Mouse (Mus musculus): ENCODE results near the gene Mecp2. TPM values are rescaled to one million over a fixed set of nuclear protein-coding genes. Genes with fewer than 3 reads are reported as not detected.
"Not testable (repeated sequence)": the region's sequence is repeated elsewhere in the genome, so short reads cannot be mapped to it uniquely, and the experiment has no call there.

Gene Mecp2
- 12.0 and 14.0 TPM in 2 replicates for polyA plus RNA-seq (2016; fragmentation: Nextera tagmentation; extraction: Ambion mirVana)

DNA sequence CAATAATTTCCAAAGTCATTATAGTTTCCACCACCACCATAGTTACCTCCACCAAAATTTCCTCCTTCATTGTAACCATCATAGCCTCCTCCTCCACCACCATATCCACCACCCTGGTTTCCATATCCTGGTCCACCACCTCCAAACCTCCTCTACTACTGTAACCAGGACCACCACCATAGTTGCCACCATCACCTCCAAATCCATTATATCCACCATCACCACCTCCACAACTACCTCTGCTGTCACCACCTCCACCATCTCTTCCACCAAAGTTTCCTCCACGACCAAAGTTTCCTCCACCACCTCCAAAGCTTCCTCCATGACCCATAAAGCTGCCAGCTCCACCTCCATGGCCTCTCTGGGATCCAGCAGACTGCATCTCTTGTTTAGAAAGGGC lies at the start of gene Mecp2:
TSS of gene Mecp2 (minus strand) at position 101 of the 400 bp plus-strand sequence.
- H3K36me3 ChIP-seq; H3K9ac ChIP-seq; H3K27me3 ChIP-seq (replicated peaks); H3K4me3 ChIP-seq; H3K4me2 ChIP-seq; ATAC-seq (ENCODE audit: insufficient number of reproducible peaks, low FRiP score); H3K4me1 ChIP-seq (replicated peaks); H3K27ac ChIP-seq (ENCODE audit: poor library complexity, severe bottlenecking); H3K9me3 ChIP-seq (replicated peaks): not testable (repeated sequence)
- WGBS = 26% methylated on average over 1 of the region's 1 CpGs

DNA sequence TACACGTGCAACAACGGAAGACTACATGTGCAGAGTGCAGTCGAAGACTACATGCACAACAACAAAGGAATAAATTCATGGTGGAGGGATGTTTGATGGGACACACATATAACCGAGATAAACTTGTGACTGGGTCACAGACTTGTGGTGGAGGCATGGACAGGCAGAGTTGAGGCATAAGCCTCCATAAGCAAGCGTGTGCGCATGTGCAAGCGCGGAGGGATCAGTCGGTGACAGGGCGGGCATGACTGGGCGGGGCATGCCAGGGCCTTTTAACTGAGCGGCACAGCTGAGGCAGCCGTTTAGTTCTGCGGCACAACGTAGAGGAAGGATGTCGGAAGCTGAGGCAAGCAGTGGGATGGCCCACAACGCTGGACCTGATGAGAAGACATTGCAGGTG lies 41.8 kb upstream of the Mecp2 start, which contains the start of gene Tktl1:
TSS of gene Tktl1 (plus strand) at position 301 of the 400 bp plus-strand sequence.
- H3K4me3 ChIP-seq = no peak within 1 kb of the TSS
- no peaks in the 10 kb centered on the region for H3K4me1 ChIP-seq (replicated peaks)
- H3K9me3 ChIP-seq (replicated peaks) = peaks cover 3% of the 10 kb centered on the region; the same call in 1 of the 2 replicates
- no peaks in the 10 kb centered on the region for H3K27me3 ChIP-seq (replicated peaks)
- no peak within 1 kb of the TSS for H3K9ac ChIP-seq
- no peak for ATAC-seq (ENCODE audit: insufficient number of reproducible peaks, low FRiP score)
- 87% methylated on average over 17 of the region's 17 CpGs for WGBS
- H3K36me3 ChIP-seq = no peaks in the 10 kb centered on the region
- H3K4me2 ChIP-seq = no peak within 1 kb of the TSS
- H3K27ac ChIP-seq (ENCODE audit: poor library complexity, severe bottlenecking) = no peak within 1 kb of the TSS

DNA sequence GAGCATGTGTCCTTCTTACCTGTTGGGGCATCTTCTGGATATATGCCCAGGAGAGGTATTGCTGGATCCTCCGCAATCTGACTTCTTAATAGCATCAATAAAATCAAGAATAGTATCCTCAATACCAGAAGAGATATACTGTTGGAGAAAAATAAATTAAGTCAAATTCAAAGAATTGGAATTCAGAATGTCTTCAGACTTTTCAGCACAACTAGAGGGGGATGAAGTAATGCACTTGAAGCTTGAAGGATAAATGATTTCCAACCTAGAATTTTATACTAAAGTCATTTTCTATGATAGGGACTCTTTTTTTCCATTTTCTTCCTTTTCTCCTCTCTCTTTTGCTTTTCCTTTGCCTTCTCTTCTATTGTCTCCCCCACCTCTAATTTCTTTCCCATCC lies 32.6 kb upstream of the Mecp2 start, which contains the start of gene Tex28:
TSS of gene Tex28 (minus strand) at position 101 of the 400 bp plus-strand sequence.
- no peak within 1 kb of the TSS for H3K27ac ChIP-seq (ENCODE audit: poor library complexity, severe bottlenecking)
- H3K4me3 ChIP-seq = no peak within 1 kb of the TSS
- no peaks in the 10 kb centered on the region for H3K4me1 ChIP-seq (replicated peaks)
- H3K9ac ChIP-seq = no peak within 1 kb of the TSS
- no peaks in the 10 kb centered on the region for H3K36me3 ChIP-seq
- no peak for ATAC-seq (ENCODE audit: insufficient number of reproducible peaks, low FRiP score)
- no peaks in the 10 kb centered on the region for H3K27me3 ChIP-seq (replicated peaks)
- H3K9me3 ChIP-seq (replicated peaks) = no peaks in the 10 kb centered on the region
- 85% methylated on average over 1 of the region's 1 CpGs for whole genome bisulfite sequencing
- no peak within 1 kb of the TSS for H3K4me2 ChIP-seq

DNA sequence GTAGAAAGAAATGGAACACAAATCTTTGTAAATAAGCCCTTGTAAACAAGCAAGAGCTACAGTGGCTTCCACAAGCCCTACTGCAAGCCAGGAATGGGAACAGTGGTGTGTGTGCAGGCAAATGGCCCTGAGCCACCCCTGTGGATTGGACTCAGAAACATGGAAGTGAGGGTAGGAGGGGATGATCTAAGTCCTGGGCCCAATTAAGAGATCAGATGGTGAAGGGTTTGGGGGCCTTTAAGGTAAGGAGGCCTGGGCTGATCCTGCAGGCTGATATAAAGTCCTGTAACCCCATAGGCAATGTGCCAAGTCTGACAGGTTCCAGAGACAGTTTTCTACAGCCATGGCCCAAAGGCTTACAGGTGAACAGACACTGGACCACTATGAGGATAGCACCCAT lies 8.0 kb downstream of the Mecp2 start, which contains the start of gene Opn1mw:
TSS of gene Opn1mw (plus strand) at position 301 of the 400 bp plus-strand sequence.
- no peak within 1 kb of the TSS for H3K4me3 ChIP-seq
- no peaks in the 10 kb centered on the region for H3K9me3 ChIP-seq (replicated peaks)

DNA sequence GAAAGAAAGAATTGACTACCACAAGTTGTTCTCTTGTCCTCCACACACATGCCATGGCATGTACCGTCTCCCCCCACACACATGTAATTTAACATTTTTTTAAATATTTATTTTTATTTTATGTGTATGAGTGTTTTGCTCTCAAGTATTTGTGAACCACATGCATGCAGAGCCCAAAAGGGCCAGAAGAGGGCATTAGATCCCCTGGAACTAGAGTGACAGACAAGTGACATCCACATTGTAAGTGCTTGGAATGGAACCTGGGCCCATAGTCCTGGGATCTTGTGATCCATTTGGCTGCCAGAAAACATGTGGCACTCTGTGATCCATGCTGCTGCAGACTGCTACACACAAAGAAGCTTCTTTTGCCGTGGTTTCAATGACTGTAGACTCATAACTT lies 10.2 kb downstream of the Mecp2 start:
- Histone ChIP-seq H3K9ac (no peak overlapping the region), H3K4me3 (no peak overlapping the region), H3K4me1 (replicated peaks) (no peaks in the 10 kb centered on the region), H3K27ac (ENCODE audit: poor library complexity, severe bottlenecking) (no peak overlapping the region), H3K4me2 (no peak overlapping the region), H3K9me3 (replicated peaks) (no peaks in the 10 kb centered on the region), H3K36me3 (no peaks in the 10 kb centered on the region), H3K27me3 (replicated peaks) (peaks cover 6% of the 10 kb centered on the region; the same call in 1 of the 2 replicates)
- no peak for ATAC-seq (ENCODE audit: insufficient number of reproducible peaks, low FRiP score)
- WGBS = 51% methylated on average over 2 of the region's 2 CpGs

More for the DNA sequence above, 8.0 kb downstream of the Mecp2 start, which contains the start of gene Opn1mw:
- Histone ChIP-seq H3K27me3 (replicated peaks) (peaks cover 6% of the 10 kb centered on the region; the same call in 1 of the 2 replicates), H3K27ac (ENCODE audit: poor library complexity, severe bottlenecking) (no peak within 1 kb of the TSS), H3K4me2 (no peak within 1 kb of the TSS), H3K36me3 (no peaks in the 10 kb centered on the region), H3K9ac (no peak within 1 kb of the TSS), H3K4me1 (replicated peaks) (no peaks in the 10 kb centered on the region)
- ATAC-seq (ENCODE audit: insufficient number of reproducible peaks, low FRiP score) = no peak

DNA sequence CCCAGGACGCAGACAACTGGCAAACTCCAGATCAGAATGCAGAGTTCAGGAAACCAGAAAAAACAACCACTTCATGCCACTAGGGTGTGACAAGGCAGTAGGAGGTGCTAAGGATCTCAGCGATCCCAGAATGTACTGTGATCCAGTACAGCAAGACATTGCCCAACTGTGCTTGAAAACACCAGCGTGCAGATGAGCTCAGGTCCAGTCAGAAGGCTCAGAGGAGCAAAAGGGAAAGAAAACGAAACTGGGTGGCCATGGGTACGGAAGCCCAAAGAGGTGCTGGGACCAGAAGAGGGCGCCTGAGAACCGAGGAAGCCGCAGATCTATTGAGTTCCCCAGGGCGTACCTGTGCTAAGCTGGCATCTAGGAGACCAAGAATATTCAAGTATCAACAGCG lies 19.7 kb downstream of the Mecp2 start:
- Histone ChIP-seq H3K9me3 (replicated peaks) (no peaks in the 10 kb centered on the region), H3K27ac (ENCODE audit: poor library complexity, severe bottlenecking) (no peak overlapping the region), H3K4me2 (peak overlapping the region; percentile 60), H3K4me3 (peak overlapping the region; percentile 31), H3K4me1 (replicated peaks) (no peaks in the 10 kb centered on the region), H3K9ac (0 out of 2 replicates have a peak overlapping the region, but pooled peaks have one; percentile 24), H3K36me3 (no peaks in the 10 kb centered on the region), H3K27me3 (replicated peaks) (no peaks in the 10 kb centered on the region)
- WGBS = 21% methylated on average over 10 of the region's 10 CpGs
- no peak for ATAC-seq (ENCODE audit: insufficient number of reproducible peaks, low FRiP score)

DNA sequence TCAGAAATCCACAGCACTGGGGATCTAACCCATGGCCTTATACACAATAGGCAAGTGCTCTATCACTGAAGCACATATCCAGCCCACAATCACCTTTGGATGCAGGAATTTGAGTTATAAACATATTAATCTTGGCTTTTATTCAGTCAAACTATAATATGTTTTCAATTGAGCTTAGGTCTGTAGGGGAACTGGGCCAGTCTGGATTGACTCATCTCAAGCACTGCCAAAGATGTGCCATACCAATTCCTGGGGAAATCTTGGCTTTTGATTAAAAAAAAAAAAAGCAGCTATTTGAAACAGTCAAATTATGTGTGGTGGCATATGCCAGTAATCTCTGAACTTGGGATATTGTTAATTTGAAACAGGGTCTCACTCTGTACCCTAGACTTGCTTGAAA lies 21.1 kb downstream of the Mecp2 start:
- ATAC-seq (ENCODE audit: insufficient number of reproducible peaks, low FRiP score) = no peak

DNA sequence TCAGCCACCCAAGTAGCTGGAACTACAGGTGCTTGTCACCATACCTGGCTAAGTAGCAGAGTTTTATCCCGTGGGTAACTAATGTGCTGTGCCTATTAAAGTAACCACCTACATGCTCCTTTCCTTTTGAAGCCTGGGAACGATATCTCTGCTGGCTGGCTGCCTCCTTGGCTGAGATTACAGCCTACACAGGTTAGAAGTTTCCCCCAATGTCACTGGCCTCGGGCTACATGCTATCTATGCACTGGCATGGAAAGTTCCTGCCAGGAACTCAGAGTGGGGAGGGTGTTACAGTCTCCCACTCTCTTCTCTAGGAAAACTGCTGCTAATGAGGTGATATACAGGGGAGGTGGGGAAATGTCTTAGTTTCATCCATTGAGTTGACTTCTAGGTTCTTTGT lies 26.4 kb downstream of the Mecp2 start:
- no peak overlapping the region for H3K27ac ChIP-seq (ENCODE audit: poor library complexity, severe bottlenecking)
- WGBS = 28% methylated on average over 3 of the region's 3 CpGs
- ATAC-seq (ENCODE audit: insufficient number of reproducible peaks, low FRiP score) = no peak
- H3K4me3 ChIP-seq = no peak overlapping the region
- no peaks in the 10 kb centered on the region for H3K9me3 ChIP-seq (replicated peaks)
- no peaks in the 10 kb centered on the region for H3K36me3 ChIP-seq
- H3K4me2 ChIP-seq = no peak overlapping the region
- H3K9ac ChIP-seq = no peak overlapping the region
- no peaks in the 10 kb centered on the region for H3K4me1 ChIP-seq (replicated peaks)
- H3K27me3 ChIP-seq (replicated peaks) = no peaks in the 10 kb centered on the region

More for the DNA sequence above, 21.1 kb downstream of the Mecp2 start:
- Histone ChIP-seq H3K4me2 (no peak overlapping the region), H3K27me3 (replicated peaks) (no peaks in the 10 kb centered on the region), H3K27ac (ENCODE audit: poor library complexity, severe bottlenecking) (no peak overlapping the region), H3K4me3 (no peak overlapping the region), H3K36me3 (no peaks in the 10 kb centered on the region), H3K4me1 (replicated peaks) (no peaks in the 10 kb centered on the region), H3K9me3 (replicated peaks) (no peaks in the 10 kb centered on the region), H3K9ac (no peak overlapping the region)

DNA sequence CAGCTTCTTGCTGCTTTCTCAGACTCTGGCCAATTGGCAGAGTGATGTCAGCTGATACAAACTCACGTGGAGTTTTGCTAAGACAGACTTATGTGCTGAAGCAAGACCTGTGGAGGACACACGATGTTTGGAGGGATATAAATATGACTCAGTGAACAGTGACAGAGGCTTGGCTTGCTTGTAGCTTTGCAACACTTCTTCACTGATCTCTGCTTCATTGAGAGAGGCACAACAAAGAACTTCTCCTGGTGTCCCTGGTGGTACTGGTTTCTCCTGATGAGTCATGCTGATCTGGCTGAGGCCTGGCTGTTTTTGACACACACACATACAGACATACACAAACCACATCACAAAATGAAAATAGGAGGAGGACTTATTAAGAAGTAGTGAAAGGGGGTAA lies 29.2 kb downstream of the Mecp2 start:
- Histone ChIP-seq H3K9me3 (replicated peaks) (no peaks in the 10 kb centered on the region), H3K4me2 (no peak overlapping the region), H3K27me3 (replicated peaks) (no peaks in the 10 kb centered on the region), H3K9ac (no peak overlapping the region), H3K36me3 (no peaks in the 10 kb centered on the region), H3K27ac (ENCODE audit: poor library complexity, severe bottlenecking) (no peak overlapping the region), H3K4me3 (no peak overlapping the region), H3K4me1 (replicated peaks) (no peaks in the 10 kb centered on the region)
- ATAC-seq (ENCODE audit: insufficient number of reproducible peaks, low FRiP score) = no peak
- 42% methylated on average over 2 of the region's 2 CpGs for WGBS

DNA sequence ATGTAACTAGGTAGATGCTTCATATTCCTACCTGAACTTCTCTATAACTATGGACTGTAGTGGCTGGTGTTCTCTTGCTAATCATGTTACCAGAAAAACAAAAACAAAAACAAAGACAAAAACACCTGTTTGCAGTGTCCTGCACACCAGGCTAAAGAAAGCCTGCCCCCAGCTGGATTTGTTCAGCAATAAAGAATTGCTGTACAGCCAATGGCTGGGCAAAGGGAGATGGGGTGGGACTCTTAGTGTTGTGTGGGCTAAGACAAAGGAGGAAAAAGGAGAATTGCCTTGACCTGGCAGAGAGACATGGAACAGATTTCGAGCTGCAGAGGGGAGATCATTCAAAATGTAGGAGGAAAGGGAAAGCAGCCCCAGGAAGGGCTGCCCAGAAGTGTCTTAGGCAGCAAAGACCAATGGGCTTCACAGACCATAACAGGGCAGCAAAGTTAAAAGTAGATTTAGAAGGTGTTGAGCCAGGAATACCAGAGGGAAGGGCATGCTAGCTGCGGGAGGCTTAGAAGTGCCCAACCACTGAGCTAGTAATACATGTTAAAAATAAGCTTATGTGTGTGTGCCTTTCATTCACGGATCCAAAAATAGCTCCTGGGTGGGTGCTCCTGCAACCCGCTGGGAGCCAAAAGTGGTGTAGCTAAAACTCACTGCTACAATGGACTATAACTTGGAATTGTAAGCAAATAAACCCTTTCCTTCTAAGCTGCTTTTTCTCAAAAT lies 31.5 kb downstream of the Mecp2 start:
- H3K4me2 ChIP-seq = peak overlapping the region; percentile 38
- no peak overlapping the region for H3K4me3 ChIP-seq
- peak overlapping the region; percentile 87 for H3K27ac ChIP-seq (ENCODE audit: poor library complexity, severe bottlenecking)
- H3K4me1 ChIP-seq (replicated peaks) = no peaks in the 10 kb centered on the region
- 40% methylated on average over 4 of the region's 4 CpGs for WGBS
- no peaks in the 10 kb centered on the region for H3K9me3 ChIP-seq (replicated peaks)
- H3K9ac ChIP-seq = no peak overlapping the region
- no peaks in the 10 kb centered on the region for H3K36me3 ChIP-seq
- H3K27me3 ChIP-seq (replicated peaks) = no peaks in the 10 kb centered on the region
- no peak for ATAC-seq (ENCODE audit: insufficient number of reproducible peaks, low FRiP score)

DNA sequence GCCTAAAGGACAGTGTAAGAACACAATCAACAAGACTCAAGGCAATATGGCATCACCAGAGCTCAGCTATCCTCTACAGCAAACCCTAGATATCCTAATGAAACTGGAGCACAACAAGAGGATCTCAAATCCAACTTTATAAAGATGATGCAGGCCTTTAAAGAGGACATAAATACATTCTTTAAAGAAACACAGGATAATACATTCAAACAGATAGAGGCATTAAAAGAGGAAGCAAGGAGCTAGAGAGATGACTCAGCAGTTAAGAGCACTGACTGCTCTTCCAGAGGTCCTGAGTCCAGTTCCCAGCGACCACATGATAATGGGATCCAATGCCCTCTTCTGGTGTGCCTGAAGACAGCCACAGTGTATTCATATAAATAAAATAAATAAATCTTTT lies 40.0 kb downstream of the Mecp2 start:
- Histone ChIP-seq H3K9ac (no peak overlapping the region), H3K4me1 (replicated peaks) (no peaks in the 10 kb centered on the region), H3K27me3 (replicated peaks) (no peaks in the 10 kb centered on the region), H3K27ac (ENCODE audit: poor library complexity, severe bottlenecking) (no peak overlapping the region), H3K4me2 (no peak overlapping the region), H3K4me3 (no peak overlapping the region), H3K36me3 (no peaks in the 10 kb centered on the region), H3K9me3 (replicated peaks) (no peaks in the 10 kb centered on the region)
- no peak for ATAC-seq (ENCODE audit: insufficient number of reproducible peaks, low FRiP score)
- WGBS = 58% methylated on average over 1 of the region's 1 CpGs

Data from heart, embryonic 12.5 days (tissue).